Mouse (Mus musculus): Measurements from ENCODE around the gene Mapk10.

Mapk10 gene

GRCm38 (mm10) chr5:103161574-103161973 lies 49.6 kb downstream of the Mapk10 start:
- DNase-seq: no peak

GRCm38 (mm10) chr5:103161196-103161540 lies 50.0 kb downstream of the Mapk10 start:
- DNase-seq: no peak

- DNase-seq: no peak
Measured at GRCm38 (mm10) chr5:103160314-103161195, 50.6 kb downstream of the Mapk10 start.

GRCm38 (mm10) chr5:103140935-103141334 lies 70.2 kb downstream of the Mapk10 start:
- DNase-seq: no peak

- no peak for DNase-seq
Measured at GRCm38 (mm10) chr5:103134839-103135238, 76.3 kb downstream of the Mapk10 start.

- no peak for DNase-seq
Measured at GRCm38 (mm10) chr5:103133626-103134025, 77.5 kb downstream of the Mapk10 start.

- DNase-seq: no peak
Measured at GRCm38 (mm10) chr5:103132814-103133213, 78.3 kb downstream of the Mapk10 start.

GRCm38 (mm10) chr5:103119618-103120017 lies 91.5 kb downstream of the Mapk10 start:
- no peak for DNase-seq

- no peak for DNase-seq
Measured at GRCm38 (mm10) chr5:103115571-103115970, 95.6 kb downstream of the Mapk10 start.

- no peak for DNase-seq
Measured at GRCm38 (mm10) chr5:103112471-103112870, 98.7 kb downstream of the Mapk10 start.

GRCm38 (mm10) chr5:103109409-103109808 lies 101.7 kb downstream of the Mapk10 start:
- no peak for DNase-seq

GRCm38 (mm10) chr5:103105441-103106414 lies 105.4 kb downstream of the Mapk10 start:
- DNase-seq: no peak

- DNase-seq: no peak
Measured at GRCm38 (mm10) chr5:103104082-103104481, 107.1 kb downstream of the Mapk10 start.

- DNase-seq: no peak
Measured at GRCm38 (mm10) chr5:103102876-103103393, 108.2 kb downstream of the Mapk10 start.

- no peak for DNase-seq
Measured at GRCm38 (mm10) chr5:103102176-103102575, 109.0 kb downstream of the Mapk10 start.

- no peak for DNase-seq
Measured at GRCm38 (mm10) chr5:103094166-103094565, 117.0 kb downstream of the Mapk10 start.

- DNase-seq: no peak
Measured at GRCm38 (mm10) chr5:103085844-103086243, 125.3 kb downstream of the Mapk10 start.

- no peak for DNase-seq
Measured at GRCm38 (mm10) chr5:103075451-103075850, 135.7 kb downstream of the Mapk10 start.

GRCm38 (mm10) chr5:103072200-103072825 lies 138.8 kb downstream of the Mapk10 start:
- DNase-seq: no peak

- DNase-seq: no peak
Measured at GRCm38 (mm10) chr5:103071006-103071612, 140.0 kb downstream of the Mapk10 start.

- no peak for DNase-seq
Measured at GRCm38 (mm10) chr5:103050319-103050916, 160.7 kb downstream of the Mapk10 start.

- no peak for DNase-seq
Measured at GRCm38 (mm10) chr5:103048011-103048410, 163.1 kb downstream of the Mapk10 start.
